Mouse (Mus musculus): ENCODE data around the gene Rrp1b.
"Not testable (repeated sequence)": the region's sequence is repeated elsewhere in the genome, so short reads cannot be mapped to it uniquely, and the experiment has no call there.

The Rrp1b gene

DNA sequence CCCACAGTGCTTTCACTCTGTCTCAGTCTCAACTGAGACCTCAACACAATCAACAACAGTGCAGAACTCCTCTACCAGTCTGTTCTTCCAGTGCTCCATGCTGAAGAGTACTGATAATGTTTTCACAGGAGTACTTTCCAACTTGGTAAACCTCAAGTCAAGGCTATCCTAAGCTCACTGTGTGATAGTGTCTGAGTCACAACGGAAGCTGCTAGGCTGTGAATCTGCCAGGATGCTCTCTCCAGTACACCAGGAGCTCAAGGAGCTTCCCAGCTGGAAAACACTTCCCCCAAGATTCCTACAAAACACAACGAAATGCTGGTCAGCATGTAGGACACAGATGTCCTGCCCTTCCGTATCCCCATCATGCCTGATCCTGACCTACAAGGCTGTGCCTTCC lies 7.6 kb upstream of the Rrp1b start:
- in situ Hi-C loops (cut with MboI, MseI), result loop anchor here (5.0 kb wide), 4 partner anchors 44 to 351 kb away; partner anchors contain the start of gene Cryaa (in 1 of the 2)

DNA sequence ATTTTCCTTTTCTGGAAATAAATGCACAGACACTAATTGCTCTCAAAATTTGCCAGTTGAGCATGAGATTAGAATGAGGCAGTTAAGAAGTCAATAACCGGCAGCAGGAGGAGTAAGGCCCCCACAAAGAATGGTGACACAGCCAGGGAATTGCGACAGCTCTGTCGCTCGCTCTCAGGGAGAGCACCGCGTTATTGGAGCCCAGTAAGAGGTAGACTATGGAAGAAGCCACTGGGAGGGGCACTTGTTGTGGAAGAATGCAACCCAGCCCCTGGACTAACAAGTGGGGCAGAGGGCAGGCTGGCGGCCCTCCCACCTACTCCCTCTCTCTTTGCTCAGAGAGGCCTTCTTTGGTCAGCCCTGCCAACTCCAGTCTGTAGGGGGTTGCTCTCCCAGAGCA lies 4.2 kb upstream of the Rrp1b start:
- in situ Hi-C loops (cut with MboI, MseI), result loop anchor here in 1 of 2 experiments (10.0 kb wide), 1 partner anchor 517 kb away; the partner anchor contains the start of gene Wdr4

- in situ Hi-C loops (cut with MboI, MseI), result loop anchor here in 1 of 2 experiments (10.0 kb wide), 1 partner anchor 520 kb away; the partner anchor contains the start of gene Wdr4
Measured at GRCm38 (mm10) chr17:32034322-32034721, 1.6 kb upstream of the Rrp1b start.

DNA sequence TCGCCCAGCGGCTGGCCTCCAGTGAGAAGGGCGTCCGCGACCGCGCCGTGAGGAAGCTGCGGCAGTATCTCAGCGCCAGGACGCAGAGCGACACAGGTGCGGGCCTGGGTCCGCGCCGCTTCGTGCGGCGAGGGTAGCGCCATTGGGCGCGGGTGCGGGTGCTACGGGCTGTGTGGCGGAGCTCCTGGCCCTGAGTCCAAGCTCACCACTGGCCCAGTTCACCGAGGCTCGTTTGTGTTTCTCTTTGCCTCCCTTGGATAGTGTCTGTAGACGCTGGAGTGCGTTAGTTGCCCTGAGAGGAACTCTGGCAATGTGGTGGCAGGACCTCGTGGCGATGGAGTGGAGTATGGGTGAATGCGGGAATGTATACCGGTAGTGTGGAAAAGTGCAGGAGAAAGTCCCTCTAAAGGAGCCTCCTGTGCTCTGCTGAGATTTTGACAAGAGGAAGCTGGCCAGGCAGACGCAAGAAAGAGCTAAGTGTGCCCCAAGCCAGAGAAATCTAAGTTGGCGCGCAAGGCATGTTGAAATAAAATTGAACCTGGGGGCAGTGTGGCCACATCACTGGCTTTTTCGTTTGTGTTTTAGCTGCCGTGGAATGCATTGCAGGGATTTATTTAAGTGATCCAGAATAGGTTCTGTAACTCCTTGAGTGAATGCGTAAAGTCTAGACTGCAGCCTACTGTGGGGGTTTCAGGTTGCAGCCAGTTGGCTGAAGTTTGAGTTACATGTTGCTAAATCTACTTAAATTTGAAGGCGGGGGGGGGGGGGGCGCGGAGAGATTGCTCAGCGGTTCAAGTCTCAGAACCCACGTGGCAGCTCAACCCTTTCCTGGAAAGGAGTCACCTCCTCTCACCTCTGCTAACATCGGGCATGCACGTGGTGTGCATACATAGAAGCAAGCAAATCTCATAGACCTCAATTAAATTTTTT lies 874 bp downstream of the Rrp1b start:
- in situ Hi-C loops (cut with MboI, MseI), result loop anchor here in 1 of 2 experiments (10.0 kb wide), 1 partner anchor 522 kb away; the partner anchor contains the start of gene Wdr4

DNA sequence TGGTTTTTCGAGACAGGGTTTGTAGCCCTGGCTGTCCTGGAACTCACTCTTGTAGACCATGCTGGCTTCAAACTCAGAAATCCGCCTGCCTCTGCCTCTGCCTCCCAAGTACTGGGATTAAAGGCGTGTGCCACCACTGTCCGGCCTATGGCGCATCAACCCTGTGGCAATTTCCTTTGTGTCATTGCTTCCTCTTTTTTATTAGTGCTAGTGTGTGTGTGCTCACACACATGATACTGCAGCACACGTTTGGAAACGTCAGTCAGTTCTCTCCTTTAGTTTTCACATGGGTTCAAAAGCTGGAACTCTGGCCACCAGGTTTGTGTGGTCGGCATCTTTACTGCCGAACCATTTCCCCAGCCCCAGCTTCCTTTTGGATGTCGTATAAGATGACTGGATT lies 4.4 kb downstream of the Rrp1b start:
- in situ Hi-C loops (cut with MboI, MseI), result loop anchor here in 1 of 2 experiments (10.0 kb wide), 1 partner anchor 525 kb away; the partner anchor contains the start of gene Wdr4

DNA sequence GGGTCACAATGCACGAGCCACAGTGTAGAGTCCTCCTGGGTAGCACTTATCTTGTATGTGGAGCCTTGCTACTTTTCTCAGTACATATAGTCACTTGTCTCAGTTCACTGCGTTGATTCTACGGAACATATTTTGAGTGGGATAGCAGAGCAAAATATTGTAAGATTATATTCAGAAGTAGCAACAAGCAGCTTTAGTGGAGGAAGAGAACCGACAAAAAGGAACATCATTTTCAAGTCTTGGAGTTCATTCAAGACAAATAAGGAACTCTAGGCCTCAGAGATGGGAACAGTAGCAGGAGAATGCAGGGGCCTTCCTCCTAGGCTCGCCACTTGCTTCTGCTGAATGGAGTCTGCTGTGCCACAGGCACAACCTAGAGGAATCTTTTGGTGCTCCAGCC lies 10.6 kb downstream of the Rrp1b start:
- in situ Hi-C loops (cut with MboI, MseI), result loop anchor here in 1 of 2 experiments (10.0 kb wide), 1 partner anchor 532 kb away; the partner anchor contains the start of gene Wdr4

DNA sequence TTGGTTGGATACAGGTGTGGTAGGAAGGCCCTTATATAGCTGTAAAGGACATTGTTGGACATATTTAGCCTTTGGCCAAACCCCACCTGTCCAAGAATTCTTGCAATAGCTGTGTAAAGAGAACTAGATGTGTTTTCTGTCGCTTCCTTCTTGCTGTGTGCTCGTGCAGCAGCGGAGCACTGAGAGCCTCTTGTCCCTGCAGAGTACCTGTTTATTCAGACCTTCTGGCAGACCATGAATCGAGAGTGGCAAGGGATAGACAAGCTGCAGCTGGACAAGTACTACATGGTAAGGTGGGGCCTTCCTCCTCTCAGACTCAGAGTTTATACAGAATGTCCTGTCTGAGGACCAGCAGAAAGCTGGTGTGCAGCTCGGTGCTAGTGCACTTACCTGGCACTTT lies 12.5 kb downstream of the Rrp1b start:
- in situ Hi-C loops (cut with MboI, MseI), result loop anchor here in 1 of 2 experiments (10.0 kb wide), 1 partner anchor 534 kb away; the partner anchor contains the start of gene Wdr4

GRCm38 (mm10) chr17:32049914-32050313 lies 14.0 kb downstream of the Rrp1b start:
- in situ Hi-C loops (cut with MboI, MseI), result loop anchor here in 1 of 2 experiments (10.0 kb wide), 1 partner anchor 535 kb away; the partner anchor contains the start of gene Wdr4

DNA sequence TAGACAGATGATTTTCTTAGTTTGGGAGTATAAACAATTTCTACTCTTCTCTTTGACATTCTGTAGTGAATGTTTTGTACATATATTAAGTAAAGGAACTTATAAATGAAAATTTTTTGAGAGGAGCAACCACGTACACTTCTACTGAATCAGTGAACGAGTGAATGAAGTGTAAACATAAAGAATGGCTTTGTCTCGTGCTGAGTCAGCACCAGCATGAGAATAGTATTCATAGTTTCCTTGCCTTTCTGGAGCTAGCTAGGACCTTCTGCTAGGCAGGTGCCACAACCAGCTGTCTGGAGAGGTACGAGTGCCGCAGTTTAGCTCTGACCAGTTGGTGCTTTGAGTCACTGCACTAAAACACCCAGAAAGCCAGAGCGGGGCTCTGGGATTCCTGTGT lies 14.7 kb downstream of the Rrp1b start:
- in situ Hi-C loops (cut with MboI, MseI), result no loop called here

GRCm38 (mm10) chr17:32052237-32053080 lies 16.6 kb downstream of the Rrp1b start:
- in situ Hi-C loops (cut with MboI, MseI), result no loop called here

DNA sequence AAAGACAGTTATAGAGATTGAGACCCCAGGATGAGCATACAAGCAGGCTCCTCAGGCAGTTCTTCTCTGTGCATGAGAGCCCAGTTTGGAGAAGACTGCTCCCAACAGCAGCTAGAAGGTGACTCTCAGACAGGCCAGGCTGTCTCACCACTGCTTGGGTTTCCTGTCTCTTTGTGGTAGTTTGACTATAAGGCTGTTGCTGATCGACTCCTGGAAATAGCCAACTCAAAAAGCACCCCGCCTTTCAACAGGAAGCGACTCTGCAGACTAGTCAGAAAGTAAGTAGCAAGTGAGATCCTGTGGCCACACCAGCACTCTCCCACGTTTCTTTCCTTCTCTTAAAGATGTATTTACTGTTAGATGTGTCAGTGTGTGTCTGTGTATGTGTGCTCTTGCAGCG lies 17.8 kb downstream of the Rrp1b start:
- in situ Hi-C loops (cut with MboI, MseI), result no loop called here

DNA sequence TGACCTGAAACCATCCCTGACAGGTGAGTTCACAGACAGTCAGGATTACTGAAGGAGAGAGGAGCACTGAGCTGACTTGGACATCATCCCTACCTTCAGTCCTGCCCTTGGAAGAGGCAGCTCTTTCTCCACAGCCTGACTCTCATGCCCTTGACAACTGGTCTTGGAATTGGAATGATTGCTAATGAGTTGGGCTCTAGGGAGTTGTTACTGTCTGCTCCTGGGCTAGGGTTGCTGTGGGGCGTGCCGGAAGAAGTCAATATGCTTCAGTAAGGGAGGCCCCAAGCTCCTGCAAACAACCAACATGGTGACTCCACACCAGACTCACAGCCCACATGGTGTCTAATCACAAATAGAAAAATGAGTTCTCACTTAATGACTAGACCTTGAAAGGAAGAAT lies 21.9 kb downstream of the Rrp1b start:
- in situ Hi-C loops (cut with MboI, MseI), result no loop called here

DNA sequence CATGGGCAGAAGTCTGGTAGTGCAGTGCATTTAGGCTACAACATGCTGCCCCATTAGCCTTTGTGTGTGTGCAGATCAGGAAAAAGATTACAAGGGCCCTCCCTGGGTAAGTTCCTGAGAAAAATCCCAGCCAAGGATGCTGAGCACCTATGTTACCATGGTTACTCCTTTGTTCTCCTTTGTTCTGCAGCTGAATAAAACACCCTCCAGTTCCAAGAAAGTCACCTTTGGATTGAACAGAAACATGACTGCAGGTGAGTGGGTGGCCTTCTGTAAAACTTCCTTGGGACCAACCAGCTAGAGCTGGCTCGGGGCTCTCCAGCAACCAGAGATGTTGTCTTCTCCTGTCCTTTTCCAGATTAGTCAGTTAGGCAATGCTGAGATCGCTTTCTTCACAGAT lies 23.2 kb downstream of the Rrp1b start:
- in situ Hi-C loops (cut with MboI, MseI), result no loop called here

DNA sequence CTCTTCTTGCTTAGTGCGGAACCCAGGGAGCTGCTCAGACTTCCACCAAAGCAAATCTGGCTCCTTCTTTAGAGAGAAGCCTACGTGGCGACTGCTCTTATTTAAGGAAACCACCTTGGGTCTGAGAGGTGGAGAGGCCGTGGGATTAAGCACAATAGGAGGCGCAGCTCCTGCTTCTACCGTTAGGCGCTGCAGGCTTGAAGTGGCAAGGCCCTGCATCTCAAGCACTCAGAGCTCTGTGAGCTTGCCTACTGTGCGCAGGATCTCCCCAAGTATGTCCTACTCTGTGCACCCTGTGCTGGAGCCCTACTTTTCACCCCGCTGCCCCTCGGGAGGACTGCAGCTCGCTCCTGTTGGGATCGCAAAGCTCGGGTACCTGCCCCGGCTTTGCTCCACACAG lies 25.3 kb downstream of the Rrp1b start:
- in situ Hi-C loops (cut with MboI, MseI), result no loop called here

GRCm38 (mm10) chr17:32063654-32064053 lies 27.8 kb downstream of the Rrp1b start:
- in situ Hi-C loops (cut with MboI, MseI), result no loop called here

GRCm38 (mm10) chr17:32064762-32065161 lies 28.9 kb downstream of the Rrp1b start:
- in situ Hi-C loops (cut with MboI, MseI), result not testable (repeated sequence)

GRCm38 (mm10) chr17:32067541-32067940 lies 31.6 kb downstream of the Rrp1b start:
- in situ Hi-C loops (cut with MboI, MseI), result no loop called here

GRCm38 (mm10) chr17:32068381-32068780 lies 32.5 kb downstream of the Rrp1b start:
- in situ Hi-C loops (cut with MboI, MseI), result no loop called here

GRCm38 (mm10) chr17:32068810-32069209 lies 32.9 kb downstream of the Rrp1b start:
- in situ Hi-C loops (cut with MboI, MseI), result no loop called here

DNA sequence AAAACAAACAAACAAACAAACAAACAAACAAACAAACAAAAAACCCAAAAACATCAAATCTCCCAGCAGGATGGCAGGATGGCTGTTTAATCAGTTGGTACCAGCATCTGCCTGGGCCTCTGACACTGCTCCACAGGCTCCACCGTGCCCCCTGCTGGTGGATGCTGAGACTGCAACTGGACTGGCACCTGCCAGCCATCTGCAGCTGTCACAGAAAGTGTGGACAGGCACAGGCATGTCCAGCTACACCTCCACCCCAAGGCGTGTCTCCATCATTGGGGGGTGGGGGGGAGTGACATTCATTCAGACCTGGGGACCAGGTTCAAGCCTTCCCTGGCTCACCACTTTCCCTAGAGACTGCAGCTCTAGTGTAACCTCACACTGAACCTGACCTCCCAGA lies 37.5 kb downstream of the Rrp1b start:
- in situ Hi-C loops (cut with MboI, MseI), result loop anchor here in 1 of 2 experiments (5.0 kb wide), 1 partner anchor 46 kb away; no protein-coding TSS in a partner anchor

DNA sequence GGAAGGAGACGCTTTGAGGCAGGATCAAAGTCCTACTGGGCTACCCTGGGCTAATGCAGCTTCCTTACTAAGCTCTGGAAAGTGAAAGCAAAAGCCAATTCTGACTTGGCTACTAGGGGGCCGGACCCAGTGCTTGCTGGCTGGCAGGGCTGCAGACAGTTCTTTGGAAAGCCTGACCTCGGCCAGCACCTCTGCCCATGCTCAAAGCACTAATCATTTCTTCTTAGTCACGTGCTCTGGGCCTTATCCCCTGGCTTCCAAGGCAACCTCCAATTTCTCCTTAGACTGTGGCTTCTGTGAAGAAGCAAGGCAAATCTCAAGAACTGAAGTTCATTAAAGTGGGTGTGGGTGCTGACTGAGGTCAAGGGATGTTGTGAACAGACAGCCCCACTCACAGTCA lies 38.8 kb downstream of the Rrp1b start:
- in situ Hi-C loops (cut with MboI, MseI), result loop anchor here in 1 of 2 experiments (5.0 kb wide), 1 partner anchor 47 kb away; no protein-coding TSS in a partner anchor
